Mouse (Mus musculus): ENCODE measurements around the gene Lman2l.

DNA sequence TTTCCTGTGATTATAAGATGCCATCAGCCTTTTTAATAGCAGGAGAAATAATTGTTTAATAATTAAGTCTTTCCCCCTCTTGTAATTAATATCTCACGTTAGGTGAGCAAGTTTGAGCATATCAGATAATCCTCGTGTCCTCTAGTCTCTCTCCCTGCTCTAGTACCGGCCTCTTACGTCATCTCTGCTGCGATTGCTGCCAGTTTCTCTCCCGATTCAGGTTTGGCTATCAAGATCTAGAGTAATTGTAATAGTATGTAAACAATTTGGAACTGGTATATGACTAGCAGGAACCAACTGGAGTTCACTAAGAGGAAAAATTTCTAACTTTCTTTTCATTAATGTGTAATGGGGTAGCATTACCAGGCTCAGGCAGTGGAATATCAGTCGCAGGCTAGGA lies 40.0 kb upstream of the Lman2l start:
- TF ChIP-seq CTCF (IDR thresholded peaks at IDR 0.05; ENCODE audit: low read depth), result no peak
- TF ChIP-seq EP300 (IDR thresholded peaks at IDR 0.05; ENCODE audit: low read depth), result no peak
